Mouse (Mus musculus) kidney, embryonic 16.5 days (tissue): ENCODE data around the gene St6galnac6. TPM values are rescaled to one million over a fixed set of nuclear protein-coding genes. Genes with fewer than 3 reads are reported as not detected.

Experiments used
- ATAC-seq: fragments of 200-750 bp; cut with Nextera tagmentation; 2 replicates; pipeline ENCODE4 v1.8.0; 2017; ENCODE audit warnings: moderate TSS enrichment; ENCODE audit not compliant: low FRiP score, low TSS enrichment
- H3K27ac ChIP-seq: fragments of 300-500 bp; sonication (generic); 2 replicates; pipeline ENCODE4 v1.5.1; 2014; ENCODE audit warnings: low read length
- H3K27me3 ChIP-seq: fragments of 300-500 bp; sonication (generic); 2 replicates; pipeline ENCODE4 v1.6.1; 2014; ENCODE audit warnings: low read length, control low read depth, mixed read lengths; ENCODE audit not compliant: insufficient read depth
- H3K36me3 ChIP-seq: fragments of 300-500 bp; sonication (generic); 2 replicates; pipeline ENCODE4 v1.6.1; 2014; ENCODE audit warnings: low read length, control low read depth, mixed read lengths; ENCODE audit not compliant: insufficient read depth
- H3K4me1 ChIP-seq: fragments of 300-500 bp; sonication (generic); 2 replicates; pipeline ENCODE4 v1.6.1; 2014; ENCODE audit warnings: low read length, control low read depth, mixed read lengths; ENCODE audit not compliant: insufficient read depth
- H3K4me2 ChIP-seq: fragments of 300-500 bp; sonication (generic); replicated peaks from 2 replicates; pipeline ENCODE4 v1.6.1; 2014; ENCODE audit warnings: low read depth, low read length
- H3K4me3 ChIP-seq: fragments of 300-500 bp; sonication (generic); 2 replicates; pipeline ENCODE4 v1.5.1; 2014; ENCODE audit warnings: mild to moderate bottlenecking, low read length
- H3K9ac ChIP-seq: fragments of 300-500 bp; sonication (generic); replicated peaks from 2 replicates; pipeline ENCODE4 v1.6.1; 2014; ENCODE audit warnings: low read length
- H3K9me3 ChIP-seq: fragments of 300-500 bp; sonication (generic); 2 replicates; pipeline ENCODE4 v1.6.1; 2016; ENCODE audit warnings: low read length, control low read depth
- WGBS: fragments of 180-500 bp; shearing (Covaris S2); extraction: QIAGEN DNeasy Blood & Tissue Kit; methylation state at CpG from one replicate; pipeline ENCODE4 v1.1.7; 2014; 5-methylcytosine and 5-hydroxymethylcytosine counted together
- polyA plus RNA-seq: library from polyadenylated mRNA; unstranded; fragments of >200 nt; fragmentation: Nextera tagmentation; extraction: Ambion mirVana; gene quantifications from 2 replicates; pipeline ENCODE4 v1.2.1, GENCODE M21; 2015

St6galnac6 gene
- polyA plus RNA-seq, 1 experiment from 2014 or later, result 18.5 TPM

DNA sequence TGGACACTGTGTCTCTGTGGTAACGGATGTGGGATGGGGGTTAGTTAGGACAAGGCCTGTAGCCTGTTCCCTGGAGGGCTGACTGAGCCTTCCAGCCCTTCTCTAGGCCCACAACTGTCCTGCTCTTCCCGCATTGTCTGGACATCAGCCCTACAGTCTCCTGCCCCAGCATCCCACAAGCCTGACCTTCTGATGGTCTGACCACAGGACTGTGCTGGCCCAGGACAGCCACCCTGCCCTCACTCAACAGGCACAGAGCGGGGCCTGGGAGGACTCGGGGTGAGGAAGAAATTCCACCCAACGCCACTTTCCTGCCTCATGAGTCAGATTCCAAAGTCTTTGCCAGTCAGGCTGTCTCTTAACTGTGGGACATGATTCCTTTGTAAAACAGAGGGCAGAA is 1.8 kb upstream of the St6galnac6 start:
- H3K27me3 ChIP-seq, result no peaks in the 10 kb centered on the region
- no peak overlapping the region for H3K4me3 ChIP-seq
- 89% methylated on average over 5 of the region's 5 CpGs for WGBS
- H3K9me3 ChIP-seq, result no peaks in the 10 kb centered on the region
- H3K36me3 ChIP-seq, result 0 out of 2 replicates have a peak, but pooled peaks cover 2% of the 10 kb centered on the region
- no peak for ATAC-seq
- H3K9ac ChIP-seq, result no peak overlapping the region
- H3K4me1 ChIP-seq, result peaks cover 9% of the 10 kb centered on the region
- H3K27ac ChIP-seq, result no peak overlapping the region
- no peak overlapping the region for H3K4me2 ChIP-seq

DNA sequence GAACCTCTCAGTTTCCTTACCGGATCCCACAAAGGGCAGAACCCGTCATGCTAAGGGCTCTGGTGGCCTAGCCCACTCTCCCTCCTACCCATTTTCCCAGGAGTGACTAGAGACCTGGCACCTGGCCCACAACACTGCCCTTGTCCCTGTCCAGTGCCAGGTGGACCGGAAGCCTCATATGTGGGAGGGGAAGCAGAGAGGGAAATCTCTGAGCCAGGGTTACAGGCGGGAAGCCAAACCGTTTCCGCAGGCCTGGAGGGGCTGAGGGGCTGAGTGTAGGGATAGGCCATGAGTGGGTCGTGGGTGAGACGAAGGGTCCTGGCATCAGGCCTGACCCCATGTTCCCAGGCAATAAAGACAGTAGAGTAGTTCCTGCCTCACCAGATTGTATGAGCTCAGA is 1.0 kb upstream of the St6galnac6 start:
- H3K9ac ChIP-seq, result no peak overlapping the region
- ATAC-seq, result no peak
- H3K4me3 ChIP-seq, result no peak overlapping the region
- H3K4me1 ChIP-seq, result peaks cover 9% of the 10 kb centered on the region
- no peaks in the 10 kb centered on the region for H3K27me3 ChIP-seq
- no peak overlapping the region for H3K4me2 ChIP-seq
- 0 out of 2 replicates have a peak, but pooled peaks cover 2% of the 10 kb centered on the region for H3K36me3 ChIP-seq
- no peaks in the 10 kb centered on the region for H3K9me3 ChIP-seq
- H3K27ac ChIP-seq, result no peak overlapping the region
- 61% methylated on average over 8 of the region's 8 CpGs for WGBS

DNA sequence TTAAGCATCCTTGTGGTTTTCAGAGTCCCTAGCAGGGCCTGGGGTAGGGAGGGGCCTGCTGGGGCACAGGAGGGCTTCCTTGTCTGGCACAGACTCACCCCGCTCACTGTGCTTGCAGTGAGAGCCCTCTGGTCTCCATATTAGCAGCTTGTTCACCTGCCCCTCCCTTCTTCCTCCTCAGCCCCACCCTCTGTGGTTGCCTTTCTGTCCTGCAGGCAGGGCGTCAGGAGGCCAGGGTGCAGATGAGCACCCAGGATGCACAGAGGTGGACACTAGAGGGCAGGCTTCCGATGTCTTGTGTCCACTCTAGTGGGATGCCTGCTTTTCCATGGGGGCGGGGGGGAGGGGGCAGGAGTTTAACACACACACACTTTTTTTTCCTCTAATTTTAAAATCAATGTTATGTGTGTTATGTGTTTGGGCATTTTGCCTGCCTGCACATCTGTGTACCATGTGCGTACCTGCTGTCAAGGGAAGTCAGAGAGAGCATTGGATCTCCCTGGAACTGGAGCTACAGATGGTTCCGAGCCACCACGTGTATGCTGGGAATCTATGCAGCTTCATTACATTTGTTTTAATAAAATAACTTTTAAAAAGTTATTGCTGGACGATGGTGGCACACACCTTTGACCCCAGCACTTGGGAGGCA is 2.0 kb downstream of the St6galnac6 start:
- Histone ChIP-seq H3K9me3 (no peaks in the 10 kb centered on the region), H3K27ac (no peak overlapping the region), H3K9ac (no peak overlapping the region), H3K4me2 (no peak overlapping the region), H3K36me3 (no peaks in the 10 kb centered on the region), H3K4me1 (peaks cover 9% of the 10 kb centered on the region), H3K27me3 (no peaks in the 10 kb centered on the region), H3K4me3 (no peak overlapping the region)
- ATAC-seq, result peak; percentile 57; the same call in 1 of the 2 replicates
- WGBS, result 44% methylated on average over 8 of the region's 8 CpGs

DNA sequence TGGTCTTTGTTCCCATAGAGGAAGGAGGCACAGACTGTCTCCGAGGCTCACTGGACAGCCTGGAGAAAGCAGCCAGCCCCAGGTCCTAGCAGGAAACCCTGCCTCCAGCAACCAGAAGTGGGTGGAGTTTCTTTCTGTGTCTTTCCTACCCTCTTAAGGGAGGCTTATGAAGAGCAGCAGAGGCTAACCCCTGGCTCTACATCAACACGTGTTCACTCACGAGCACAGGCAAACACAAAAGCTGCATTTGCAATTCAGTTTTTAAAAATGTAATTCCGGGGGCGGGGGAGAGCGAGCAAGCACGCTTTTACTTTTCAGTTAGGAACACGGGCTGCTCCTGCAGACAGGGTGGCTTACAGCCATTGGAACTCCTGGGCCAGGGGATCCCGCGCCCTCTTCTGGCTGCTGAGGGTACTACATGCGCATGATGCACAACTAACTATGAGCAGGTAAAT is 3.1 kb downstream of the St6galnac6 start:
- Histone ChIP-seq H3K9me3 (no peaks in the 10 kb centered on the region), H3K4me3 (peak overlapping the region; percentile 47), H3K36me3 (no peaks in the 10 kb centered on the region), H3K27ac (peak overlapping the region; percentile 73), H3K4me2 (peak overlapping the region; percentile 54), H3K4me1 (peaks cover 14% of the 10 kb centered on the region), H3K9ac (peak overlapping the region; percentile 42), H3K27me3 (no peaks in the 10 kb centered on the region)
- peak; percentile 76 for ATAC-seq
- 0% methylated on average over 11 of the region's 11 CpGs for WGBS

DNA sequence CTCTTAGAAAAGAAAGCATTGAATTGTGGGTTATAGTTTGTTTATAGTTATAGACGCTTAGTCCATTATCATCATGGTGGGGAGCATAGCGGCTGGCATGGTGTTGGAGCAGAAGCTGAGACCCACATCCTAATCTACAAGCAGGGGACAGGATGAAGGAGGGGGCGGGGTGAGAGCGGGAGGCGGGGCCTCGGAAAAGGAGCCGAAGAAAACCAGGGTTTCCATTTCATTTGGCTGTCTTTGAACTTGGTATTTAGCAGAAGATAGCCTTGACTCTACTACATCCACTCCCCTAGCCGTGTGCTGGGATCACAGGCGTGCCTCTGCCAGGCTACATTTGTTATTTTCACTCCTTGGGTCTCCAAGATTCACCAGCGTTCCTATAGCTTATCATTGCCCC is 5.1 kb downstream of the St6galnac6 start:
- Histone ChIP-seq H3K4me3 (no peak overlapping the region), H3K9me3 (no peaks in the 10 kb centered on the region), H3K27ac (no peak overlapping the region), H3K9ac (no peak overlapping the region), H3K27me3 (no peaks in the 10 kb centered on the region), H3K36me3 (no peaks in the 10 kb centered on the region), H3K4me2 (no peak overlapping the region), H3K4me1 (peaks cover 29% of the 10 kb centered on the region)
- no peak for ATAC-seq
- 43% methylated on average over 10 of the region's 10 CpGs for WGBS

DNA sequence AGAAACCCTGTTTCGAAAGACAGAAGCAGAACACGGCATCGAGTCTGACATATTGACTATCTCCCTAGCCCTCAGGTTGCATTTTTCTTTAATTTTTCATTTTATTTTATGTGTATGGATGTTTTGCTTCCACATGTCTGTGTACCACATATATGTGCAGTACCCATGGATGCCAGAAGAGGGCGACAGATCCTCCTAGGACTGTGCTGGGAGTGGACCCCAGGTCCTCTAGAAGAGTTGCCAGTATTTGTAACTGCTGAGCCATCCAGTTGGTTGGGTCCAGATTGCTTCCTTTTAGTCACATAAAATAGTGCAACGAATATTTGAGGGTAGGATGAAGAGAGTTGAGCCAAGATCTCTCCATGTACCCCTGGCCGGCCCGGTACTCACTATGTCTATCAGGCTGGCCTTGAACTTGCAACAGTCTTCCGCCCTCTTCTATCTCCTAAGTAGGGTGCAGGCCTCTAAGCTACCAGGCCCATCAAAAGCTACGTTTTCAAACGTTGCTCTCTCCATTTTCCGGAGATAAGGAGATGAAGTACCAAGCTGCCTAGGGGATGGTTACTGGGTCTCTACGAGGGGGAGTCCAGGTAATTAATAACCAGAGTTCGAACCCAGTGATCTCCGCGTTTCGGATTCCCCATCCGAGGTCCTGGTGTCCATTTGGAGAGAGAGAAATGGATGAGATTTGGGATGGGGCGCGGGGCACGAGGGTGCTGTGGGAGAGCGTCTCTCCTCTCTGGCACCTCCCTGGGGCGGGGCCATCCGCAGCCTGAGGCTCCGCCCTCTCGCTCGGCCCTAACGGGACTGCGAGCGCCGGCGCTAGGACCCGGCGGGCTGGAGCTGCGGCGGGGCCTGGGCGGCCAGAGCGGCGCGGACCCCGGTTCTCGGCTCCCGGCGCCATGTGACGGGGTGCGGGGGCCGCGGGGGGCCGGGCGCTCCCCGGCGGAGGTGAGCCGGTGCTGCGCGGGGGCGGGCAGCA is 6.9 kb downstream of the St6galnac6 start:
- Histone ChIP-seq H3K4me3 (peak overlapping the region; percentile 68), H3K9me3 (no peaks in the 10 kb centered on the region), H3K9ac (peak overlapping the region; percentile 86), H3K4me2 (peak overlapping the region; percentile 88), H3K4me1 (peaks cover 40% of the 10 kb centered on the region), H3K27ac (peak overlapping the region; percentile 27; the same call in 1 of the 2 replicates), H3K36me3 (no peaks in the 10 kb centered on the region), H3K27me3 (no peaks in the 10 kb centered on the region)
- WGBS, result 19% methylated on average over 34 of the region's 55 CpGs
- ATAC-seq, result peak; percentile 73

DNA sequence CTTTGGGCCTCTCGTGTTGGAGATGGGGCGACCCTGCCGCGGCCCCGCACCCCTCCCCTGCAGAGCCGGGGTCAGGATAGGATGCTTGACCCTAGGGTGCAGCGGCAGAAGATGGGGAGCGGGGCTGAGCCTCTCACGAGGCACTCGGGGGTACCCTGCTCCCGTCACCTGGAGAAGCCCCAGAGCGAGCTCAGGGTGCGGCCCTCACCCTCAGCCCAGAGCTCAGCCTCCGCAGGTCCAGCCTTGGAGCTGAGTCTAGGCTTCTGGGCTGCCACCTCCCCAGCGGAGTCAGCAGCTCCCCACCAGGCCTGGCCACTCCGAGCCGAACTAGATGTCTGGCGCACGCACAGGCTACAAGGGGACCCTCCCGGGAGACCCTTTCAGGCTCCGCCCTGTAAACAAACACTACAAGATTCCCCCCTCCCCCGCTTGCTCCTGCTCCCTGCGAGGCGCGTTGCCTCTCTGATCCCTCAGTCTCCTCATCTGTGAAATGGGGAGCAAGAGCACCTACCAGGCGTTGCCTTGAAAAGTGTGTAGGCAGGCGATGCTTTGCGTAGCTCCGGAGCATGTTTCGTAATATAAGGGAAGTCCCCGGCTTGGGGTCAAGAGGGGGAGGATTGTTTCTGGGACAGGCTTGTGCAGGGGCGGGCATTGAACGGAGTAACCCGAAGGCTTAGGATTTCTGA is 7.9 kb downstream of the St6galnac6 start:
- H3K9me3 ChIP-seq, result no peaks in the 10 kb centered on the region
- peak; percentile 43 for ATAC-seq
- H3K36me3 ChIP-seq, result peaks cover 3% of the 10 kb centered on the region; the same call in 1 of the 2 replicates
- 2% methylated on average over 33 of the region's 34 CpGs for WGBS
- H3K4me3 ChIP-seq, result peak overlapping the region; percentile 68
- no peaks in the 10 kb centered on the region for H3K27me3 ChIP-seq
- peak overlapping the region; percentile 27; the same call in 1 of the 2 replicates for H3K27ac ChIP-seq
- H3K4me2 ChIP-seq, result peak overlapping the region; percentile 88
- H3K4me1 ChIP-seq, result peaks cover 38% of the 10 kb centered on the region
- peak overlapping the region; percentile 86 for H3K9ac ChIP-seq

DNA sequence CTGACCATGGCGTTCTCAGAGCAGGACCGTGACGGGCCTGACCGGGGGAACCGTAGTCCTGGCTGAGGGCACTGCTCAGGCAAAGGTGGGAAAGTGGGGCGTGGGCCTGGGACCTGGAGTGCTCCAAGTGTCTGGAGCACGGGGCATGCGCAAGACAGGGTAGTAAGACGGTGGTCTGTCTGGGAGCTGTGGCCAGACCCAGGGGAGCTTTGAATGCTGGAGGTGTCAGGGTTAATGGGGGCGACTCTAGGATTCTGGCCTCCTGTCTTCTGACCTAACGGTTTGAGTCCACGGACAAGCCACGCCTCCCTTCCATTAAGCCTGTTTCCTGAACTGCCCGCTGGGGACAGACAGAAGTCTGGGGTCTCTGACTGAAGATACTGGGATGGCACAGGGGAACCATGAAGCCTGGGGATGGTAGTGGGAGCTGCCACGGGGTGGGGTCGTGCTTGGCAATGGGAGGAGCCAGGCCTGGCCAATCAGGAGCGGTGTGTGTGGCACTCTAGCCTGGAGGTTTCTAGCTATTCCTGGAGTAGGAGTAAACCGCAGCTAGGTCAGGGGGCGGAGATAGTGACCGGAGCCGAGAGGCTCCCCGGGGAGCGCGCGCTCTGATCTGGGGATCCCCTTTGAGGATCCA is 8.8 kb downstream of the St6galnac6 start:
- 4% methylated on average over 25 of the region's 25 CpGs for WGBS
- Histone ChIP-seq H3K27me3 (no peaks in the 10 kb centered on the region), H3K4me1 (peaks cover 35% of the 10 kb centered on the region), H3K9me3 (no peaks in the 10 kb centered on the region), H3K4me3 (peak overlapping the region; percentile 68), H3K36me3 (peaks cover 3% of the 10 kb centered on the region; the same call in 1 of the 2 replicates), H3K27ac (peak overlapping the region; percentile 77), H3K4me2 (peak overlapping the region; percentile 88), H3K9ac (peak overlapping the region; percentile 9)
- peak; percentile 64 for ATAC-seq
